Mouse (Mus musculus) stomach, postnatal 0 days (tissue): Measurements from ENCODE around the gene Bcl2l11. TPM values are rescaled to one million over a fixed set of nuclear protein-coding genes. Genes with fewer than 3 reads are reported as not detected.

Experiments used
- ATAC-seq: fragments of 200-750 bp; cut with Nextera tagmentation; 2 replicates; pipeline ENCODE4 v1.8.0; 2017; ENCODE audit not compliant: low FRiP score, low TSS enrichment
- DNase-seq: peaks from one replicate; pipeline ENCODE4 v3.0.0-alpha.2; 2016; ENCODE audit warnings: low spot score
- H3K27ac ChIP-seq: fragments of 300-500 bp; sonication (generic); replicated peaks from 2 replicates; pipeline ENCODE4 v1.5.1; 2014; ENCODE audit warnings: mild to moderate bottlenecking, control low read depth
- H3K27me3 ChIP-seq: fragments of 300-500 bp; sonication (generic); 2 replicates; pipeline ENCODE4 v1.6.1; 2014; ENCODE audit warnings: low read length; ENCODE audit not compliant: control insufficient read depth, insufficient read depth
- H3K36me3 ChIP-seq: fragments of 300-500 bp; sonication (generic); 2 replicates; pipeline ENCODE4 v1.6.1; 2014; ENCODE audit warnings: low read length, mixed read lengths; ENCODE audit not compliant: control insufficient read depth, insufficient read depth
- H3K4me1 ChIP-seq: fragments of 300-500 bp; sonication (generic); replicated peaks from 2 replicates; pipeline ENCODE4 v1.6.1; 2014; ENCODE audit warnings: antibody characterized with exemption; ENCODE audit not compliant: control insufficient read depth, insufficient read depth
- H3K4me2 ChIP-seq: fragments of 300-500 bp; sonication (generic); replicated peaks from 2 replicates; pipeline ENCODE4 v1.6.1; 2014; ENCODE audit warnings: low read depth, mild to moderate bottlenecking, control low read depth, moderate library complexity
- H3K4me3 ChIP-seq: fragments of 300-500 bp; sonication (generic); 2 replicates; pipeline ENCODE4 v1.5.1; 2014; ENCODE audit warnings: low read depth, low read length, control low read depth
- H3K9ac ChIP-seq: fragments of 300-500 bp; sonication (generic); 2 replicates; pipeline ENCODE4 v1.6.1; 2014; ENCODE audit warnings: mild to moderate bottlenecking, low read length, control low read depth, mixed read lengths
- H3K9me3 ChIP-seq: fragments of 300-500 bp; sonication (generic); 2 replicates; pipeline ENCODE4 v1.6.1; 2016; ENCODE audit warnings: low read length; ENCODE audit not compliant: control insufficient read depth
- CTCF ChIP-seq: IDR thresholded peaks from 2 replicates; pipeline ENCODE4 v1.5.1; 2016; ENCODE audit warnings: antibody characterized with exemption, low read depth, mild to moderate bottlenecking, moderate library complexity
- EP300 ChIP-seq: optimal IDR thresholded peaks from 2 replicates; pipeline ENCODE3; 2016; ENCODE audit warnings: antibody characterized with exemption
- WGBS: fragments of 180-500 bp; shearing (Covaris S2); extraction: QIAGEN DNeasy Blood & Tissue Kit; methylation state at CpG from one replicate; pipeline ENCODE4 v1.1.7; 2014; 5-methylcytosine and 5-hydroxymethylcytosine counted together
- polyA plus RNA-seq: library from polyadenylated mRNA; unstranded; fragments of >200 nt; fragmentation: Nextera tagmentation; extraction: Ambion mirVana; gene quantifications from 2 replicates; pipeline ENCODE4 v1.2.1, GENCODE M21; 2015

Bcl2l11 gene
- polyA plus RNA-seq, 1 experiment from 2014 or later = 6.2 TPM

GRCm38 (mm10) chr2:128124693-128125092 lies 1.1 kb upstream of the Bcl2l11 start:
- DNase-seq = no peak
- WGBS = 33% methylated on average over 15 of the region's 15 CpGs
- no peak overlapping the region for H3K9ac ChIP-seq
- peak overlapping the region; percentile 74; the same call in 1 of the 2 replicates for H3K4me3 ChIP-seq
- no peaks in the 10 kb centered on the region for H3K27me3 ChIP-seq
- TF ChIP-seq EP300 = no peak
- TF ChIP-seq CTCF = no peak
- H3K36me3 ChIP-seq = no peaks in the 10 kb centered on the region
- H3K4me1 ChIP-seq = peaks cover 7% of the 10 kb centered on the region; the same call in 1 of the 2 replicates
- ATAC-seq = no peak
- H3K27ac ChIP-seq = no peak overlapping the region
- no peaks in the 10 kb centered on the region for H3K9me3 ChIP-seq
- peak overlapping the region; percentile 95 for H3K4me2 ChIP-seq

- Histone ChIP-seq H3K9me3 (no peaks in the 10 kb centered on the region), H3K4me3 (peak overlapping the region; percentile 74), H3K27me3 (no peaks in the 10 kb centered on the region), H3K36me3 (no peaks in the 10 kb centered on the region), H3K9ac (peak overlapping the region; percentile 80), H3K4me2 (peak overlapping the region; percentile 95), H3K27ac (peak overlapping the region; percentile 92), H3K4me1 (peaks cover 7% of the 10 kb centered on the region; the same call in 1 of the 2 replicates)
- no peak for DNase-seq
- WGBS = under 1% methylated on average over 35 of the region's 35 CpGs
- peak; percentile 1; the same call in 1 of the 2 replicates for ATAC-seq
- TF ChIP-seq CTCF (no peak), EP300 (no peak)
Measured at GRCm38 (mm10) chr2:128126591-128127051, 783 bp downstream of the Bcl2l11 start.

DNA sequence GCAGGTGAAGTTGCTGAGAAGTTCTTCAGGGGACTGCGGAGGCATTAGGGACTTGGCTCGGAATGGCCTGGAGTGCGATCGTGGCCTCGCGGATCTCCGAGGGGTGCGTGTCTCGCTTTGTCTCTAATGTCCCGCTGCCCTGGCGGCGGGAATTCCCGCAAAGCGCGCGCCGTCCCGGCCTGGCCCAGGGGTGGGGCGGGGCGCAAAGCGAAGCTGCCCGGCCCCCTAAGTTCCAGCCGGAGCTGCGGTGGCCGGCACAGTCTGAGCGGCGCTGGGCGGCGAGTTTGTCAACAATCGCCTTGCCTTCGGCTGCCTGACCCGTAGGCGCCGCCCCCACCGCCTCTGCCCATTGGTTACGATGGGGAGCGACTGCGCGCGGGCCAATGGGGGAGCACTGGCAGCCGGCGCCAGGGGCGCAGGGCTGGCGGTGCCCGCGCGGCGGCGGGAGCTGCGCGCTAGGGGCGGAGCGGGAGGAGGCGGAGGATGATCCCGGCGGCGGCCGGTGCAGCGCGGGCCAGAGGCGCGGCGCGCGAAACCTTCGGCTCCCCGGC lies 1.4 kb downstream of the Bcl2l11 start:
- H3K9me3 ChIP-seq = no peaks in the 10 kb centered on the region
- H3K27ac ChIP-seq = peak overlapping the region; percentile 92
- H3K4me2 ChIP-seq = peak overlapping the region; percentile 95
- DNase-seq (peak; percentile 98), ATAC-seq (peak; percentile 94)
- H3K27me3 ChIP-seq = no peaks in the 10 kb centered on the region
- H3K36me3 ChIP-seq = no peaks in the 10 kb centered on the region
- peak overlapping the region; percentile 80 for H3K9ac ChIP-seq
- peaks cover 7% of the 10 kb centered on the region; the same call in 1 of the 2 replicates for H3K4me1 ChIP-seq
- peak overlapping the region; percentile 74 for H3K4me3 ChIP-seq
- no peak for TF ChIP-seq EP300
- peak; percentile 32; the same call in 1 of the 2 replicates for TF ChIP-seq CTCF
- WGBS = 0% methylated on average over 64 of the region's 67 CpGs

- DNase-seq (peak; percentile 84), ATAC-seq (peak; percentile 51)
- H3K27me3 ChIP-seq = no peaks in the 10 kb centered on the region
- H3K27ac ChIP-seq = peak overlapping the region; percentile 92
- peaks cover 2% of the 10 kb centered on the region; the same call in 1 of the 2 replicates for H3K36me3 ChIP-seq
- H3K4me1 ChIP-seq = peaks cover 4% of the 10 kb centered on the region; the same call in 1 of the 2 replicates
- peak overlapping the region; percentile 74 for H3K4me3 ChIP-seq
- peak overlapping the region; percentile 80 for H3K9ac ChIP-seq
- H3K4me2 ChIP-seq = peak overlapping the region; percentile 95
- under 1% methylated on average over 47 of the region's 48 CpGs for WGBS
- H3K9me3 ChIP-seq = no peaks in the 10 kb centered on the region
- TF ChIP-seq CTCF = peak; percentile 18; the same call in 1 of the 2 replicates
- TF ChIP-seq EP300 = no peak
Measured at GRCm38 (mm10) chr2:128127691-128128292, 2.0 kb downstream of the Bcl2l11 start.

GRCm38 (mm10) chr2:128128532-128128931 lies 2.7 kb downstream of the Bcl2l11 start:
- H3K4me2 ChIP-seq = peak overlapping the region; percentile 95
- 41% methylated on average over 10 of the region's 10 CpGs for WGBS
- H3K27me3 ChIP-seq = no peaks in the 10 kb centered on the region
- TF ChIP-seq CTCF (no peak), EP300 (no peak)
- no peaks in the 10 kb centered on the region; the same call in 1 of the 2 replicates for H3K4me1 ChIP-seq
- peak overlapping the region; percentile 80 for H3K9ac ChIP-seq
- DNase-seq (no peak), ATAC-seq (no peak)
- H3K9me3 ChIP-seq = no peaks in the 10 kb centered on the region
- no peak overlapping the region for H3K27ac ChIP-seq
- H3K36me3 ChIP-seq = peaks cover 4% of the 10 kb centered on the region; the same call in 1 of the 2 replicates
- H3K4me3 ChIP-seq = peak overlapping the region; percentile 74

- WGBS = 88% methylated on average over 11 of the region's 11 CpGs
- Histone ChIP-seq H3K4me3 (no peak overlapping the region), H3K9ac (no peak overlapping the region), H3K27me3 (no peaks in the 10 kb centered on the region), H3K4me1 (no peaks in the 10 kb centered on the region), H3K27ac (no peak overlapping the region), H3K9me3 (no peaks in the 10 kb centered on the region), H3K4me2 (no peak overlapping the region), H3K36me3 (peaks cover 4% of the 10 kb centered on the region)
- DNase-seq (no peak), ATAC-seq (no peak)
- no peak for TF ChIP-seq EP300
- TF ChIP-seq CTCF = no peak
Measured at GRCm38 (mm10) chr2:128131503-128131902, 5.7 kb downstream of the Bcl2l11 start.
